Mouse (Mus musculus) liver, embryonic 13.5 days (tissue): ENCODE measurements around the gene Rpl37. TPM values are rescaled to one million over a fixed set of nuclear protein-coding genes. Genes with fewer than 3 reads are reported as not detected.

Experiments used
- ATAC-seq: fragments of 200-750 bp; cut with Nextera tagmentation; 2 replicates; pipeline ENCODE4 v1.8.0; 2017; ENCODE audit warnings: low read depth, mild to moderate bottlenecking, moderate number of reproducible peaks, moderate library complexity
- DNase-seq: peaks from one replicate; pipeline ENCODE4 v3.0.0; 2022
- H3K27ac ChIP-seq: fragments of 300-500 bp; sonication (generic); 2 replicates; pipeline ENCODE4 v1.5.1; 2015; ENCODE audit warnings: moderate library complexity, mild to moderate bottlenecking, inconsistent platforms
- H3K27me3 ChIP-seq: fragments of 300-500 bp; sonication (generic); 2 replicates; pipeline ENCODE4 v1.6.1; 2015; ENCODE audit warnings: mild to moderate bottlenecking, inconsistent platforms
- H3K36me3 ChIP-seq: fragments of 300-500 bp; sonication (generic); 2 replicates; pipeline ENCODE4 v1.6.1; 2015; ENCODE audit warnings: mild to moderate bottlenecking, inconsistent platforms
- H3K4me1 ChIP-seq: fragments of 300-500 bp; sonication (generic); replicated peaks from 2 replicates; pipeline ENCODE4 v1.6.1; 2015; ENCODE audit warnings: inconsistent platforms
- H3K4me2 ChIP-seq: fragments of 300-500 bp; sonication (generic); 2 replicates; pipeline ENCODE4 v1.6.1; 2015; ENCODE audit warnings: inconsistent platforms, mild to moderate bottlenecking, moderate library complexity
- H3K4me3 ChIP-seq: fragments of 300-500 bp; sonication (generic); replicated peaks from 2 replicates; pipeline ENCODE4 v1.5.1; 2015; ENCODE audit warnings: mild to moderate bottlenecking, inconsistent platforms
- H3K9ac ChIP-seq: fragments of 300-500 bp; sonication (generic); 2 replicates; pipeline ENCODE4 v1.6.1; 2015; ENCODE audit warnings: mild to moderate bottlenecking, inconsistent platforms
- H3K9me3 ChIP-seq: fragments of 300-500 bp; sonication (generic); replicated peaks from 2 replicates; pipeline ENCODE4 v1.6.1; 2016; ENCODE audit warnings: inconsistent platforms
- WGBS: fragments of 180-500 bp; shearing (Covaris S2); methylation state at CpG from one replicate; pipeline ENCODE4 v1.1.7; 2015; ENCODE audit not compliant: insufficient replicate concordance; 5-methylcytosine and 5-hydroxymethylcytosine counted together
- polyA plus RNA-seq: library from polyadenylated mRNA; unstranded; fragments of >200 nt; fragmentation: Nextera tagmentation; extraction: Ambion mirVana; gene quantifications from 2 replicates; pipeline ENCODE4 v1.2.1, GENCODE M21; 2015

Gene Rpl37
- 482 and 499 TPM in 2 replicates for polyA plus RNA-seq

GRCm38 (mm10) chr15:5116270-5117030, at the start of gene Rpl37:
Rpl37 (plus strand) TSS chr15:5116645.
- DNase-seq (peak; percentile 99), ATAC-seq (peak; percentile 95)
- peak within 1 kb of the TSS; percentile 93 for H3K4me2 ChIP-seq
- WGBS: under 1% methylated on average over 55 of the region's 55 CpGs
- peaks cover 43% of the 10 kb centered on the region for H3K36me3 ChIP-seq
- peak within 1 kb of the TSS; percentile 84 for H3K4me3 ChIP-seq
- no peaks in the 10 kb centered on the region for H3K27me3 ChIP-seq
- peak within 1 kb of the TSS; percentile 91 for H3K27ac ChIP-seq
- H3K9ac ChIP-seq: peak within 1 kb of the TSS; percentile 93
- no peaks in the 10 kb centered on the region for H3K9me3 ChIP-seq
- H3K4me1 ChIP-seq: peaks cover 73% of the 10 kb centered on the region

- Histone ChIP-seq H3K36me3 (no peaks in the 10 kb centered on the region), H3K9ac (no peak overlapping the region), H3K9me3 (no peaks in the 10 kb centered on the region), H3K27me3 (no peaks in the 10 kb centered on the region), H3K4me1 (no peaks in the 10 kb centered on the region), H3K27ac (no peak overlapping the region), H3K4me2 (no peak overlapping the region), H3K4me3 (no peak overlapping the region)
- ATAC-seq (no peak), DNase-seq (no peak)
- 49% methylated on average over 15 of the region's 15 CpGs for WGBS
These were observed 47.5 kb upstream of the Rpl37 start for GRCm38 (mm10) chr15:5068801-5069518.

DNA sequence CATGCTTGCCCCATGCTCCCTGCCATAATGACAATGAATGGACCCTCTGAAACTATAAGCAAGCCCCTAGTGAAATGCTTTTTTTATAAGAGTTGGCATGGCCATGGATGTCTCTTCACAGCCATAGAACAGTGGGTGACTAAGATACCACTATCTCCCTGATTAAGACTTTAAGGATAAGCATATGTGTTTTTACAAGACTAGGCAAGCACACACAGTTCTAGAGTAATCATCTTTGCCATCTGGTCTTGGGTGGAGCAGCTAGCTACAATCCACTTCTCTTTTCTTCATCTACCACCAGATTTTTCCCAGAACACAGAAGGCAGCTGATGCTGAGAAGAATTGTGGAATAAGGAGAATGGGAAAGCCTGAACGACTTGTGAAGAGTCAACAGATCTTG, 35.2 kb upstream of the Rpl37 start:
- H3K4me1 ChIP-seq: no peaks in the 10 kb centered on the region
- ATAC-seq (no peak), DNase-seq (no peak)
- H3K4me3 ChIP-seq: no peak overlapping the region
- no peaks in the 10 kb centered on the region for H3K27me3 ChIP-seq
- 25% methylated on average over 1 of the region's 1 CpGs for WGBS
- no peaks in the 10 kb centered on the region for H3K36me3 ChIP-seq
- H3K9me3 ChIP-seq: no peaks in the 10 kb centered on the region
- H3K9ac ChIP-seq: no peak overlapping the region
- H3K27ac ChIP-seq: no peak overlapping the region
- no peak overlapping the region for H3K4me2 ChIP-seq

DNA sequence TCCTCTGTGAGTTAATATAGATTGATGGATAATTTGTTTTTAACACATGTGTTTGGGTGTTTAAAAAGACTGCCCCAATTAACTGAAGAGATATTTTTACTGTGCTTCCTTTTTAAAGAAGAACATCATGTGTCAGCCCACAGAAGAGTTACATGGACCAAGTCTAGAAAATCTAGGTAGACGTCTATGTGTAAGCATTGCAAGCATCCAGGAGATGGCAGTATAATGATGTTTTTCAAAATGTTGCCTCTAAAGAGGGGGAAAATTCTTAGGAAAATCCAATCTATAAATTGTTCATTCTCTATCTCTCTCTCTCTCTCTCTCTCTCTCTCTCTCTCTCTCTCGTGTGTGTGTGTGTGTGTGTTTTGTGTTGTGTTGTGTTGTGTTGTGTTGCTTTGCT, 30.3 kb upstream of the Rpl37 start:
- no peaks in the 10 kb centered on the region for H3K36me3 ChIP-seq
- no peaks in the 10 kb centered on the region for H3K9me3 ChIP-seq
- no peak for DNase-seq
- H3K4me3 ChIP-seq: no peak overlapping the region
- no peak overlapping the region for H3K4me2 ChIP-seq
- no peaks in the 10 kb centered on the region for H3K4me1 ChIP-seq
- 5% methylated on average over 2 of the region's 2 CpGs for WGBS
- no peak overlapping the region for H3K27ac ChIP-seq
- no peak overlapping the region for H3K9ac ChIP-seq
- no peaks in the 10 kb centered on the region for H3K27me3 ChIP-seq
- no peak for ATAC-seq

- Histone ChIP-seq H3K9me3 (no peaks in the 10 kb centered on the region), H3K27ac (no peak overlapping the region), H3K27me3 (no peaks in the 10 kb centered on the region), H3K4me2 (no peak overlapping the region), H3K9ac (no peak overlapping the region), H3K4me1 (no peaks in the 10 kb centered on the region), H3K4me3 (no peak overlapping the region), H3K36me3 (no peaks in the 10 kb centered on the region)
- ATAC-seq (no peak), DNase-seq (no peak)
- 57% methylated on average over 7 of the region's 7 CpGs for WGBS
These were observed 27.4 kb upstream of the Rpl37 start for GRCm38 (mm10) chr15:5088850-5089608.

GRCm38 (mm10) chr15:5090131-5090530, 26.3 kb upstream of the Rpl37 start:
- Histone ChIP-seq H3K9me3 (no peaks in the 10 kb centered on the region), H3K4me3 (no peak overlapping the region), H3K27me3 (no peaks in the 10 kb centered on the region), H3K4me2 (no peak overlapping the region), H3K27ac (no peak overlapping the region), H3K9ac (no peak overlapping the region), H3K36me3 (no peaks in the 10 kb centered on the region), H3K4me1 (no peaks in the 10 kb centered on the region)
- 78% methylated on average over 10 of the region's 10 CpGs for WGBS
- no peak for ATAC-seq
- DNase-seq: no peak

DNA sequence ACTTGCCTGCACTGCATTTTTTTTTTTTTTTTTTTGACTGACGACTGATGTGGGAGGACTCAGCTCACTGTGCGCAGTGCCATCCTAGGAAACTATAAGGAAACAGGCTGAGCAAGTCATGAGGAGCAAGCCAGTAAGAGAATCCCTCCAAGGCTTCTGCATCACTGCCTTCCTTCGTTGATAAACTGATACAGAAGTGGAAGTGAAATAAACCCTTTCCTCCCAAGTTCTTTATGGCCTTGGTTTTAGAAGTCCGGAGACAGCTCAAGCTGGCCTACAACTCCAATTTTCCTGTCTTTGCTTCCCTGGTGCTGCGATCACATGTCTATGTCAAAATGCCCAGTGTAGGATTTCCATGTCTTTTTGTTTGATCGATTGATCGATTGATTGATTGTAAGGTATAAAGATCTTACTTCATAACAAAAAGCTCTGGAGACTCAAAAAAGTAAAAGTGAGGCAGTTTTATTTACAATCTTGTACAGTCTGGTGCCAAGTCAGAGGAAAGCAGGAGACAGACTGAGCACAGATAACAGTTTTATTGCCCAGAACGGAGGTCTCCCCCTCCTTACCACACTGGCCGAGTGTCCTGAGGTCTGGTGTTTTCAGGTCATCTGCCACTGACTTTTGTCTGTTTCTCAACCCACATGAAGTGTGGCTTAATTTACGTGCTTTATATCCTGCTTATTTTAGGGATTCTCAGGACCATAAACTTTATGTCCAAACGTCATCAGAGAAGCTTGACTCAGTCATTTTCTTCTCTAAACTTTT, 20.7 kb upstream of the Rpl37 start:
- Histone ChIP-seq H3K4me1 (peaks cover 6% of the 10 kb centered on the region), H3K27me3 (no peaks in the 10 kb centered on the region), H3K9me3 (no peaks in the 10 kb centered on the region), H3K27ac (no peak overlapping the region), H3K36me3 (no peaks in the 10 kb centered on the region), H3K4me3 (no peak overlapping the region), H3K4me2 (no peak overlapping the region), H3K9ac (no peak overlapping the region)
- ATAC-seq (no peak), DNase-seq (no peak)
- 66% methylated on average over 11 of the region's 11 CpGs for WGBS

DNA sequence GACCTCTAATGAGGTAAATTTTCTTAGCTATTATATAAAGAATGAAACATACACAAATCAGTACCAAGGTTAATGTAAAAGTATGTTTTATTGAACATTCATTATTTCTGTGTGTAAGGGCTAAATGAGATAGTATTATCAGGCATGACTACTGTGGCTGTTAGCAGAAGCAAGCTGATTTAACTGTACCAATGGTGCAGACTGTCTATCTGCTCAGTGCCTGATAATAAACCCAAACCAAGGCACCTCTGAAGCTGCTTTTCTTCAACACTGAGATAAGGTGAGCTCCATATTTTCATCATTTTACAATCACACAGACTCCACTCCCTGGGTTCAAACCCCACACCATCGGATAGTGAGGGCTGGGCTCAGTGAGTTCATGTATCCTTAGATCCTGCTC, 19.1 kb upstream of the Rpl37 start:
- ATAC-seq (peak; percentile 85), DNase-seq (no peak)
- Histone ChIP-seq H3K4me1 (peaks cover 6% of the 10 kb centered on the region), H3K27me3 (no peaks in the 10 kb centered on the region), H3K36me3 (no peaks in the 10 kb centered on the region), H3K4me2 (no peak overlapping the region), H3K9me3 (no peaks in the 10 kb centered on the region), H3K9ac (no peak overlapping the region), H3K4me3 (no peak overlapping the region), H3K27ac (no peak overlapping the region)
- WGBS: 36% methylated on average over 1 of the region's 1 CpGs

- no peak for DNase-seq
- no peak overlapping the region for H3K4me3 ChIP-seq
- H3K4me2 ChIP-seq: no peak overlapping the region
- no peak for ATAC-seq
- no peaks in the 10 kb centered on the region for H3K9me3 ChIP-seq
- H3K9ac ChIP-seq: no peak overlapping the region
- no peak overlapping the region for H3K27ac ChIP-seq
- peaks cover 6% of the 10 kb centered on the region for H3K4me1 ChIP-seq
- 0 out of 2 replicates have a peak, but pooled peaks cover 6% of the 10 kb centered on the region for H3K27me3 ChIP-seq
- WGBS: 74% methylated on average over 4 of the region's 4 CpGs
- H3K36me3 ChIP-seq: no peaks in the 10 kb centered on the region
These were observed 14.1 kb upstream of the Rpl37 start for GRCm38 (mm10) chr15:5102312-5102711.

DNA sequence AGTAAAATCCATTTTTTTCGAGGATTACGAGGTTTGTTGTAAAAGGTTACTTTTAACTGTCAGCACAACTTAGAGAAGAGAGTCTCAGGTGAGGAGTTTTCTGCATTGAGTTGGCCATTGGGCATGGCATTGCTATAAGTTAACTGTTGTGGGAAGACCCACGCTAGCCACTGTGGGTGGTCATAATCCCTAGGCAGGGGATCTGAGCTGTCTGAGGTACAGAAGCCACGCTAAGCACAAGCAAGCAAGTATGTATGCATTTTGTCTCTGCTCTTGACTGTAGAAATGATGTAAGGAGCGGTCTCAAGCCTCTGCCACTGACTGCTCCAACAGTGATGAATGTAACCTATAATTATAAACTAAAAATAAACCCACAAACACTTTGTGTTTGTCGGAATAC, 10.6 kb upstream of the Rpl37 start:
- 74% methylated on average over 6 of the region's 6 CpGs for WGBS
- ATAC-seq (no peak), DNase-seq (no peak)
- no peaks in the 10 kb centered on the region for H3K9me3 ChIP-seq
- no peak overlapping the region for H3K9ac ChIP-seq
- H3K4me2 ChIP-seq: no peak overlapping the region
- H3K4me3 ChIP-seq: no peak overlapping the region
- H3K27me3 ChIP-seq: peaks cover 23% of the 10 kb centered on the region
- no peaks in the 10 kb centered on the region for H3K36me3 ChIP-seq
- H3K27ac ChIP-seq: no peak overlapping the region
- H3K4me1 ChIP-seq: peaks cover 10% of the 10 kb centered on the region

- Histone ChIP-seq H3K4me2 (no peak overlapping the region), H3K27me3 (peaks cover 23% of the 10 kb centered on the region), H3K27ac (no peak overlapping the region), H3K4me3 (no peak overlapping the region), H3K9me3 (no peaks in the 10 kb centered on the region), H3K4me1 (peaks cover 10% of the 10 kb centered on the region), H3K36me3 (no peaks in the 10 kb centered on the region), H3K9ac (no peak overlapping the region)
- ATAC-seq: no peak; the same call in 1 of the 2 replicates
- 30% methylated on average over 2 of the region's 2 CpGs for WGBS
- no peak for DNase-seq
These were observed 10.2 kb upstream of the Rpl37 start for GRCm38 (mm10) chr15:5106293-5106692.
